Mouse (Mus musculus) hindlimb bud, embryonic 11.5 days (tissue): ENCODE measurements around the gene Gemin7.
"Not testable (repeated sequence)": the region's sequence is repeated elsewhere in the genome, so short reads cannot be mapped to it uniquely, and the experiment has no call there.

Source experiments
- DNase-seq: peaks from one replicate; pipeline ENCODE4 v3.0.0-alpha.2; 2012; ENCODE audit warnings: low read depth, low spot score; ENCODE audit errors: extremely low spot score

The Gemin7 gene

DNA sequence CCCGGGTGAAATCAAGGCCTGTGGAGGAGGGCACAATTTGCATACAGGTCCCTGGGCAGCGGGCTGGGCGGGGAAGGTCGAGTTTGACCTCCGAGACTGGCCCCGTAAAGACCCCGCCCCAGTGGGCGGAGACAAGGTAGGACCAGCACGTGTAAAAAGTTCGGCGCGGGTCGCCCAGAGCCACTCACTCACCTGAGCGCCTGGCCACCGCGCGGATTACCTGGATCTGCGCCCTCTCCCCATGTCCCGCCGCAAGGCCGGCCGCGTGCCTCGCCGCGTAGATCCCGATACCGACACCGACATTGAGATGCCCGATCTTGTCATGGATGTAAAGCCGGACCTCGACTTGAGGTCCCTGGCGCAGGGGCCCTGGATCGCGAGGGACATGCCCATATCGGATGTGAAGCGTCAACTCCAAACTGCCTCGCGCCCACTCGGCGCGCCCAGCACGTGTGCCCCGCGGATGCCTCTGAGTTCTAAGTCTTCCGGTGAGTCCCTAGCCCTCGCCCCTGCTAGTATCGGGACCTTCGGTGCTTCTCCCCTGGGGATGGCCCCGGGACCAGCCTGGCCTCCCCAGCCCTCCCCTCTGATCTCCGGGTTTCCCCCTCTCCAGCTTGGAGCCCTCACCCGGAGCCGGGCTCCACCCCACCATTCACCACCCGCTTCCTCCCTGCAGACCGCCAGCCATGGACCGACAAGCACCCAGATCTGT lies at the start of gene Gemin7, which contains the start of gene Zfp296:
Gemin7 (minus strand) TSS at position 455 of the 712 bp plus-strand sequence.
Zfp296 (plus strand) TSS at position 147 of the 712 bp plus-strand sequence.
- DNase-seq = no peak

GRCm38 (mm10) chr7:19623433-19623832 lies 46.0 kb upstream of the Gemin7 start:
- no peak for DNase-seq

DNA sequence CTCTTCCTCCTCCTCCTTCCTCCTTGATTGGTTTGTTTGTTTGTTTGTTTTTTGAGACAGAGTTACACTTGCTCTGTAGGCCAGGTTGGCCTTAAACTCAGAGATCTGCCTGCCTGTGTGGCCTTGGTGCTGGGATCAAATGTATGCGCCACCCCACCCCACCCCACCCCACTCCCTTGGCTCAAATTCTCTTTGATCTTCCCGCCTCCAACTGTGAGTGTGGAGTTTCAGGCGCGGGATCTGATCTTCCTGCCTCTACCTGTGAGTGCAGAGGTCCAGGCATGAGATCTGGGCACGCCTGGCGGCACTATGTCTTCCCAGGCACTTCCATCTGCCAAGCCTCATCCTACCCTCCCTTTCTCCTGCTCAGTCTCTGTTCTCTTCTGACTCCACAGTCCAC lies 44.8 kb upstream of the Gemin7 start:
- no peak for DNase-seq

GRCm38 (mm10) chr7:19620811-19621210 lies 43.4 kb upstream of the Gemin7 start:
- DNase-seq = no peak

DNA sequence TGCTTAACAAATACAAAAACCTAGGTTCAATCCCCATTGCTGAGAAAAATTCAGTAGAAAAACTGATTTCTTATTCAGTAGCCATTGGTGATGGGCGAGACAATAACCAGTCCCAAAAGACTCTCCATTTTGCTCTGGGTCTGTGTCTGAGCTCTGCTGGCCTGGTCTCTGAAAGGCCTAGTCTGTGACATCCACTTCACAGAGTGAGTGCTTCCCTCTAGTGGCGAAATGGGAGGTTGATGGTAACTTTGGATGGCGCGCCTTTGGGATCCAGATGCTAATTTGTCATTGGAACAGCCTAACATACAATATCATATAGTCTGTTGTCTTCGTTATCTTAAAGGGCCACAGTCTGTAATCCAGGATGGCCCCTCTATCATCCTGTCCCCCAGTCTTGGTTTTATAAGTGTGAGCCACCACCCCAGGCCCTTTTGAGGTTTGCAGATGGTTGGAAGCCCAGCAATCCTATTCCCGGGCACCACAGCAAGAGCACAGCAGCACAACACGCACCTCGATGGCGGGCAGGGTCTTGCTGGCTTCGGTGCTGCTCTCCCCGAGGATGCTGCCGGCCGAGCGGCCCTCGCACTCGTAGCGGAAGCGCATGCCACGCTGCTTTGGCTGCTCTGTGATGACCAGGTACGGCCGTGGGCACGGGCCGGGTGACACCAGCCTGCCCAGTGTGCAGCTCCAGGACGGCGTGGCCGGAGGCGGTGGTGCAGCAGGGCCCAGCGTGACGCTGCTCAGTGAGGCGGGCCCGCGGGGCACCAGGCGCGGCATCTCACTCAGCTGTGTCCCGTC lies 41.8 kb upstream of the Gemin7 start:
- peak; percentile 87 for DNase-seq

DNA sequence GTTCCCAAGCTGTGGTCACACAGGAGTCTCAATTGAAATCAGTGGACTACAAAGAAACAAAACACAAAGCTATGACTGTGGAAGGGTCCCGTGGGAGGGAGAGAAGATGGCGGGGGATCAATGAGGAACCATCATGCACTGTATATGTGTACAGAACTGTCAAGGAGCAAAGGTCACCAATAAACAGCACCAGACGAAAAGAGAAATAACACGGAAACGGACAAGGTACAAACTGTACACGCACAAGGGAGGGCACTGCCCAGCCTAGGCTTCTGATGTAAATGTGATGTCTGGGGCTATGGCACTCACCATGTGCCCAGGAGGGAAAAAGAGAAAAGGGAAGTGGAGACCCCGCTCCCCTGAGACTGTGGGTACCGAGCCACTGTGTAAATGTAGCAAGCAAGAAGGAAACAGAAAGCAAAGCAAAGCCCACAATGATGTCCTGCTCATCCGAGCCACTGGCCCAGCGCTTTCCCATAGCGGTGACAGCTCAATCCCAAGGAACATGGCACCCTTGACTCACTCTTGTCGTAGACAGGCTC lies 37.7 kb upstream of the Gemin7 start:
- no peak for DNase-seq

GRCm38 (mm10) chr7:19610969-19611368 lies 33.6 kb upstream of the Gemin7 start:
- DNase-seq = no peak

DNA sequence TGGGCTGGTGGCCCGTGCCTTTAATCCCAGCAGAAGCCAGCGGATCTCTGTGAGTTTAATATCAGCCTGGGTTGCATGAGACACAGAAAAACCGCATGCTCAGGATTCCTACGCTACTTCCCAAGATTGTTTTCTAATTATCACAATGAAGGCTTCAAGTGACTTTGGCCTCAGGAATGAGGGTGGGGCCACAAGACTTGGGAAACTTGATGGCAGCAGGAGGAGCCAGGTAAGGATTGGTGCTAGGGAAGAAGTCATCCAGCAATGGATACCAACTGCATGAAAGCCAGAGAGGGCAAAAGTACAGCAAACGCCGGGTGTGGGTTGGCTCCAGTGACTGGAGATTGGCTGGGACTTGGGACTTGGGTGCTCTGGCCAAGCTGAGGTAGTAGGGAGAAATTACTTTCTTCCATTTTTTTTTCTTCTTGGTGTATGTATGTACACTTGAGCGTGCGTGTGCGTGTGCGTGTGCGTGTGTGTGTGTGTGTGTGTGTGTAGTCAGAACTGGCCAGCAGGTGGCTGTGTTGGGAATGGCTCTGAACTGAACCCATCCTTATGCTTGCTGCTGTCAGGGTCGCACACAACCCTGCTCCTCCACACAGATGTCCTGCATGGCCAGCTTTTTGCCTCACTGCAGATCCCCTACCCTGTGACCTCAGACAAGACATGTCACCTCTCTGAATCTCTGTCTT lies 32.4 kb upstream of the Gemin7 start:
- DNase-seq = no peak

DNA sequence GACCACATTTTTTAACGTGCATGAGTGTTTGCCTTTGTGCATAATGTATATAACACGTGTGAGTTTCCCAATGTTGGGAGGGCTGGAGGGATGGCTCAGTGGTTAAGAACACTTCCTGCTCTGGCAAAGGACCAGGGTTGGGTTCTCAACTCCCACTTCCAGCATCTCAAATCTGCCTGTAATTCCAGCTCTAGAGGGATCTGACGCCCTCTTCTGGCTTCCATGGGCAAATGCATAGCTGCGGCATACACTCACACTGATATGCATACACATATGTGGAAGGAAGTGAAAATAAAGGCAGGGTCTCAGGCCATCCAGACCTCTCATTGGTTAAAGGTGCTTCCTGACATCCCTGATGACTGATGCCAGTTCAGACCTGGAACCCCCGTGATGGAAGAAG lies 29.9 kb upstream of the Gemin7 start:
- no peak for DNase-seq

DNA sequence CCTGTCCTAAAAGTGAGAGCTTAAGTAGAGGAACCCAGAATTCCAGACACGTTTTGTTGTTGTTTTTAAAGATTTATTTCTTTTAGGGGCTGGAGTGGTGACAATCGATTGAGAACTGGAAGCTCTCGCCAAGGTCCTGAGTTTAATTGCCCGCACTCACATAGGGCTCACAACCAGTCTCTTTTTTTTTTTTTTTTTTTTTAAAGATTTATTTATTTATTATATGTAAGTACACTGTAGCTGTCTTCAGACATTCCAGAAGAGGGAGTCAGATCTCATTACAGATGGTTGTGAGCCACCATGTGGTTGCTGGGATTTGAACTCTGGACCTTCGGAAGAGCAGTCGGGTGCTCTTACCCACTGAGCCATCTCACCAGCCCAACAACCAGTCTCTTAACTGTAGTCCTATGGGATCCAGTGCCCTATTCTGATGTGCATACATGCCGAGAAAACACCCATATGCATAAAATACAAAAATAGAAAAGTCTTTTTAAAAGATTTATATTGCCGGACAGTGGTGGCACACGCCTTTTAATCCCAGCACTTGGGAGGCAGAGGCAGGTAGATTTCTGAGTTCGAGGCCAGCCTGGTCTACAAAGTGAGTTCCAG lies 27.3 kb upstream of the Gemin7 start:
- DNase-seq = not testable (repeated sequence)

DNA sequence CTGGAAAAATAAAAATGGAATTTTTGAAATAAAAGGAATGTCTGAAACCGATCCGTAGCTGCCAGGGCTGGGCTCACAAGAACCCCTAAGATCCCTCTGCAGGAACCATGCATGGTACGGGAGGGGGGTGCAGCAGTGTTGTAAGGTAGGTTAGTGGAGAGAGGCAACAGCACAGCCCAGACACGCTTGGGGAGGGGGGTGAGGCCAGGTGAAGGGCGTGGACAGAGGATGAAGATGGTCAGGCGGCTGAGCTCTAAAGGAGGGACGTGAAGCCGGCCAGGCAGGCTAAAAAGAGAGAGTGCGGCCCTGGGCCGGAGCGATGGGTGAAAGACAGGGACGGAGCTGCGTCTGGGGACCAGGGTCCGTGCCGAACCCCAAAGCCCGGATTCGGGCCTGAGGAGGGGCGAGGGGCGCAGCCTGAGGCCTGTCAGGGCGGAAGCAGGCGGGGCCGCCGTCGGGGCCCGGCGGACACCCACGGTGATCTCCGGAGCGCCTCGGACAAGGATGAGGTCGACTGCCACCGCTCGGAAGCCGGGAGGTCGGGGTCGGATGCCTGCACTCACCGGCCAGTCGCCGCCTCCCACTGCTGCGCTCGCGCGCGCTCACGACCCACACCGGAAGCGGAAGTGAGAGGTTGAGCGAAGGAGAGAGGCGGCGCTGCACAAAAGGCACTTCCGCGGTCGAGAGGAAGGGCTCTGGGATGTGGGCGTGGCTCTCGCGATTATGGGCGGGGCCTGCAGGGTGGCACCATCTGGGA lies 26.6 kb upstream of the Gemin7 start, which contains the start of gene Clasrp:
Clasrp (minus strand) TSS at position 638 of the 757 bp plus-strand sequence.
- peak; percentile 79 for DNase-seq

- DNase-seq = no peak
These were observed 25.7 kb upstream of the Gemin7 start for GRCm38 (mm10) chr7:19603055-19603454.

- DNase-seq = no peak
These were observed 23.2 kb upstream of the Gemin7 start for GRCm38 (mm10) chr7:19600562-19600961.

- no peak for DNase-seq
These were observed 15.8 kb upstream of the Gemin7 start for GRCm38 (mm10) chr7:19593061-19593730.

GRCm38 (mm10) chr7:19589917-19590316 lies 12.5 kb upstream of the Gemin7 start:
- peak; percentile 73 for DNase-seq

DNA sequence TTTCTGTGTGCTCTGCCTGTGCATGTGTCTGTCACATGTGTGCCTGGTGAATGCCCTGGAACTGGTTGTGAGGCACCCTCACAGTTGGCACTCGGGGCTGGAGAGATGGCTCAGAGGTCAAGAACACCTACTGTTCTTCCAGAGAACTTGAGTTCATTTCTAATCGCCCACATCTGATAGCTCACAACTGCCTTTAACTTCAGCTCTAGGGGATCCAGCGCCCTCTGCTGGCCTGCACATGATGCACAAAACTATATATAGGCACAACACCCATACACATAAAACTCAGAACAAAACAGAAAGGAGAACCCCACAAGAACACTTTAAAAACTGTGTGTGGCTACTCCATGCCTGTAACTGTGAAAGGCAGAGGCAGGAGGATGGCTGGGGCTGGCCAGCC lies 11.8 kb upstream of the Gemin7 start:
- no peak for DNase-seq

DNA sequence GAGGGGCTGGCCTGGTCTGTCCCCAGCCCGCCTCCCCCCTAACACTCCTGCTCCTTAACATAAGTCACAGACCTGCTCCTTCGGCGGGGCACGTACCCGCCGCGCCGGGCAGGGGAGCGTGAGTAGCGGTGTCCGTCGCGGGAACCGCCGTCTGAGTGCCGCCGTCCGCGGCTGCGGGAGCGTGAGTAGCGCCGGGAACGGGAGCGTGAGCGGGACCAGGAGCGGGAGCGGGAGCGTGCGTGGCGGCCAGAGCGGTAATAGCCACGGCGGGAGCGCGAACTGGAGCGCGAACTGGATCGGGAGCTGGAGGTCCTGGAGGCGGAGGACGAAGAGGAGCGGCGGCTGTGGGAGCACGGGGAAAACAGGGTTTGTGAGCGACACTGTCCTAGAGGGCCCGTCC lies 8.9 kb upstream of the Gemin7 start:
- DNase-seq = no peak

DNA sequence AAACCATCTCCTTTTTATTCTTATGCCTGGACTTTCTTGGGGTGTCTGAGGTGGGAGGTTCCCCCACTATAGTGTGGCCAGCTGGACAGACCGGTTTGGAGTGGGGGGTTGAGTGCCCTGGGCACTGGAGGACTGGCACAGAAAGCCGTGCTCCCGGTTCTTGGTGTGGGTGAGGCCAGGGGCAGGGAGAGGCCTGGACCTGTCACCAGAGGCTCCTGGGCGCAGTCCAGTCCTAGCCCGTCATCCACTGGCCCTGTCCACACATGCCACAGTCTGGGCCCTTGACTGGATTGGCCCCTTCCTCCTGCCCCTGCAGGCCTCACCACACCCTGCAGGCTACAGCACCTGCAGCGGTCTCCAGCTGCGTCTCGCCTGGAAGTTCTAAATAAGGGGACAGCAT lies 3.2 kb upstream of the Gemin7 start:
- no peak for DNase-seq

GRCm38 (mm10) chr7:19579751-19580150 lies 2.4 kb upstream of the Gemin7 start:
- no peak for DNase-seq

DNA sequence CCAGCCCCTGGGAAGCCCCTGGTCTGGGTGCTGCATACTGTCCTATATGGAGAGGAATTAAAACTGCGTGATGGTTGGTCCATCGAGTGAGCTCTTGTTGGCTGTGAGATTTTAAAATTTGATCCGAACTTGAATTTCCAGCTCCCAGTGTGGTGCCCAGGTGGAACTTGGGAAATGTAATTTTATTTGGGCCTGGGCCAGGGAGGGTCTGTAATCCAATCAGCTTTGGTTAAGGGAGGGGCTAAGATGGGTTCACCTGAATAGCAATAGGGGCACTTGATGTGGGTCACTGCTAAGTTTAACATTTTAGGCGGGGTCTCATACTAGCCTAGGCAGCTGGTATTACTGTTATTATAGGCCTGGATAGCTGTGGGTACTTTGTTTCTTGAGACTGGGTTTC lies 1.0 kb upstream of the Gemin7 start:
- no peak for DNase-seq
